Mouse (Mus musculus): ENCODE results near the gene Saxo2.

DNA sequence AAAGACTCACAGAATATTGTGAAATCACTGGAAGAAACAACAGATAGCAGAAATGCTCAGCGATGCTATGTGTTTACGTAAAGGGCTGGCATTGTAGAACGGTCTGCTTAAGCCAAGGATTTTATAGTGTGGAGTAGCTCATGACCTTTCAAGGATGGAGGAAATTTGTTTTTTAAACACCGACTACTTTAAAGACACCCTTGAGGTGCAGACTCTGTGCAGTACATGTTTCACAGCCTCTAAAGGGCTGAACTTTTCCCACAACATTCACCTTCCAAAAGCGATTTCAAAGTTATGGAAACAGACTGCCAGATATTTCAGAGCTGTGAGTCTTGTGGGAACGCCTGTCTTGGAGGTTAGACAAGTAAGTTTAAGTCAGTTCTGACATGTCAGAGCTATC lies 57.4 kb downstream of the Saxo2 start:
- TF ChIP-seq CTCF (IDR thresholded peaks at IDR 0.05), result no peak
- no peak for TF ChIP-seq EP300 (IDR thresholded peaks at IDR 0.05; ENCODE audit: insufficient read depth, low read depth, low read length)

All from heart, adult 2 months (tissue).